Mouse (Mus musculus): ENCODE measurements around the gene Psma5. TPM values are rescaled to one million over a fixed set of nuclear protein-coding genes. Genes with fewer than 3 reads are reported as not detected.
A peak's percentile ranks its signal among the peaks of the same experiment; 100 is the strongest.

The Psma5 gene
- 136 and 143 TPM in 2 replicates for polyA plus RNA-seq (2015; fragmentation: Nextera tagmentation; extraction: Ambion mirVana)

- H3K4me3 ChIP-seq (ENCODE audit: low read depth, low read length), result peak within 1 kb of the TSS; percentile 87
- H3K4me2 ChIP-seq (ENCODE audit: low read depth, low read length), result peak within 1 kb of the TSS; percentile 92
- peak; percentile 97 for DNase-seq
- peak within 1 kb of the TSS; percentile 88 for H3K27ac ChIP-seq (ENCODE audit: low read depth)
- TF ChIP-seq EP300 (IDR thresholded peaks at IDR 0.05; ENCODE audit: low read depth) (0 out of 2 replicates have a peak, but pooled peaks have one; percentile 10), CTCF (IDR thresholded peaks at IDR 0.05; ENCODE audit: low read depth) (no peak)
- H3K27me3 ChIP-seq (ENCODE audit: insufficient read depth, low read length), result no peaks in the 10 kb centered on the region
- H3K9ac ChIP-seq (replicated peaks), result peak within 1 kb of the TSS; percentile 82
- H3K4me1 ChIP-seq (ENCODE audit: insufficient read depth), result peaks cover 17% of the 10 kb centered on the region
- peaks cover 4% of the 10 kb centered on the region for H3K36me3 ChIP-seq (replicated peaks; ENCODE audit: insufficient read depth, low read length)
- H3K9me3 ChIP-seq (ENCODE audit: low read length), result no peaks in the 10 kb centered on the region
- WGBS (ENCODE audit: insufficient replicate concordance), result 2% methylated on average over 77 of the region's 79 CpGs
- peak; percentile 98 for ATAC-seq
Measured at GRCm38 (mm10) chr3:108256719-108257637, at the start of gene Psma5. Gene Psma5, plus strand, starts transcription at chr3:108256926.

DNA sequence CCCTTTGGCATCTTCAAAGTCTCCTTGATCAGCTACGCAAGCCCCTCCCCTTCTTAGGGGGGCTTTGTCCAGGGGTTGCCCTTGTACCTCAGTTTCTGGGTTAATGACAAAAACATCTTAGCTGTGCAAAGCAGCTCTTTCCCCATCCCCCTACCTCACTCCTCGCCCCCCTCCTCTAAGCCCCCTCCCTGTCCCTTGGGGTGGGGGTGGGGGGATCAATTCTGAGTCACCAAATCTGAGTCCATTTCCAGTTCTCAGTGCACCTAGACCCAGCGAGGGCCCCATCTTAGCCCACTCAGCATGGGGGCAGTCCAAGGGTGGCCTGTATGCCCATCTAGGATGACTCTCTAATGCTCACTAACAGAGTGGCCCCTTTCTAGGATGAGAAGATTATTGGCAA lies 47.7 kb upstream of the Psma5 start:
- TF ChIP-seq CTCF (IDR thresholded peaks at IDR 0.05; ENCODE audit: low read depth) (no peak), EP300 (IDR thresholded peaks at IDR 0.05; ENCODE audit: low read depth) (no peak)
- Histone ChIP-seq H3K9me3 (ENCODE audit: low read length) (no peaks in the 10 kb centered on the region), H3K4me2 (ENCODE audit: low read depth, low read length) (peak overlapping the region; percentile 93), H3K9ac (replicated peaks) (no peak overlapping the region; the same call in 1 of the 2 replicates), H3K27me3 (ENCODE audit: insufficient read depth, low read length) (0 out of 2 replicates have a peak, but pooled peaks cover 4% of the 10 kb centered on the region), H3K4me3 (ENCODE audit: low read depth, low read length) (peak overlapping the region; percentile 74), H3K27ac (ENCODE audit: low read depth) (no peak overlapping the region), H3K36me3 (replicated peaks; ENCODE audit: insufficient read depth, low read length) (peaks cover 10% of the 10 kb centered on the region), H3K4me1 (ENCODE audit: insufficient read depth) (peaks cover 15% of the 10 kb centered on the region)
- ATAC-seq (no peak), DNase-seq (no peak)
- 80% methylated on average over 3 of the region's 3 CpGs for WGBS (ENCODE audit: insufficient replicate concordance)

- peaks cover 8% of the 10 kb centered on the region for H3K36me3 ChIP-seq (replicated peaks; ENCODE audit: insufficient read depth, low read length)
- ATAC-seq (no peak), DNase-seq (no peak)
- H3K9ac ChIP-seq (replicated peaks), result peak overlapping the region; percentile 85
- peaks cover 15% of the 10 kb centered on the region for H3K4me1 ChIP-seq (ENCODE audit: insufficient read depth)
- H3K4me2 ChIP-seq (ENCODE audit: low read depth, low read length), result peak overlapping the region; percentile 93
- H3K9me3 ChIP-seq (ENCODE audit: low read length), result no peaks in the 10 kb centered on the region
- 0 out of 2 replicates have a peak, but pooled peaks cover 4% of the 10 kb centered on the region for H3K27me3 ChIP-seq (ENCODE audit: insufficient read depth, low read length)
- WGBS (ENCODE audit: insufficient replicate concordance), result 6% methylated on average over 8 of the region's 8 CpGs
- TF ChIP-seq CTCF (IDR thresholded peaks at IDR 0.05; ENCODE audit: low read depth), result no peak
- TF ChIP-seq EP300 (IDR thresholded peaks at IDR 0.05; ENCODE audit: low read depth), result no peak
- H3K27ac ChIP-seq (ENCODE audit: low read depth), result no peak overlapping the region
- H3K4me3 ChIP-seq (ENCODE audit: low read depth, low read length), result peak overlapping the region; percentile 74
Measured at GRCm38 (mm10) chr3:108209536-108209935, 47.2 kb upstream of the Psma5 start.

- H3K9ac ChIP-seq (replicated peaks), result peak overlapping the region; percentile 85
- ATAC-seq, result peak; percentile 96
- TF ChIP-seq EP300 (IDR thresholded peaks at IDR 0.05; ENCODE audit: low read depth) (no peak), CTCF (IDR thresholded peaks at IDR 0.05; ENCODE audit: low read depth) (no peak; the same call in 1 of the 2 replicates)
Measured at GRCm38 (mm10) chr3:108209946-108210770, 46.6 kb upstream of the Psma5 start.

GRCm38 (mm10) chr3:108210771-108211139 lies 46.0 kb upstream of the Psma5 start, which contains the start of gene Atxn7l2:
Gene Atxn7l2, minus strand, starts transcription at chr3:108210934.
- ATAC-seq (peak; percentile 62), DNase-seq (no peak)
- under 1% methylated on average over 14 of the region's 14 CpGs for WGBS (ENCODE audit: insufficient replicate concordance)

More at GRCm38 (mm10) chr3:108209946-108210770, 46.6 kb upstream of the Psma5 start:
- H3K4me2 ChIP-seq (ENCODE audit: low read depth, low read length), result peak overlapping the region; percentile 93
- H3K27ac ChIP-seq (ENCODE audit: low read depth), result peak overlapping the region; percentile 79
- H3K9me3 ChIP-seq (ENCODE audit: low read length), result no peaks in the 10 kb centered on the region
- under 1% methylated on average over 63 of the region's 72 CpGs for WGBS (ENCODE audit: insufficient replicate concordance)
- H3K36me3 ChIP-seq (replicated peaks; ENCODE audit: insufficient read depth, low read length), result peaks cover 4% of the 10 kb centered on the region
- DNase-seq, result peak; percentile 94
- 0 out of 2 replicates have a peak, but pooled peaks cover 4% of the 10 kb centered on the region for H3K27me3 ChIP-seq (ENCODE audit: insufficient read depth, low read length)
- H3K4me3 ChIP-seq (ENCODE audit: low read depth, low read length), result peak overlapping the region; percentile 74
- peaks cover 15% of the 10 kb centered on the region for H3K4me1 ChIP-seq (ENCODE audit: insufficient read depth)

More at GRCm38 (mm10) chr3:108210771-108211139, 46.0 kb upstream of the Psma5 start, which contains the start of gene Atxn7l2:
- Histone ChIP-seq H3K9me3 (ENCODE audit: low read length) (no peaks in the 10 kb centered on the region), H3K4me1 (ENCODE audit: insufficient read depth) (peaks cover 15% of the 10 kb centered on the region), H3K4me3 (ENCODE audit: low read depth, low read length) (peak within 1 kb of the TSS; percentile 74), H3K9ac (replicated peaks) (peak within 1 kb of the TSS; percentile 85), H3K27ac (ENCODE audit: low read depth) (peak within 1 kb of the TSS; percentile 79), H3K27me3 (ENCODE audit: insufficient read depth, low read length) (0 out of 2 replicates have a peak, but pooled peaks cover 4% of the 10 kb centered on the region), H3K4me2 (ENCODE audit: low read depth, low read length) (peak within 1 kb of the TSS; percentile 93), H3K36me3 (replicated peaks; ENCODE audit: insufficient read depth, low read length) (no peaks in the 10 kb centered on the region)
- TF ChIP-seq EP300 (IDR thresholded peaks at IDR 0.05; ENCODE audit: low read depth), result no peak
- TF ChIP-seq CTCF (IDR thresholded peaks at IDR 0.05; ENCODE audit: low read depth), result peak; percentile 49

All from liver, postnatal 0 days (tissue).